Mouse (Mus musculus) spleen, postnatal 10 days (tissue): ENCODE results near the gene Angptl4.
"Not testable (repeated sequence)": the region's sequence is repeated elsewhere in the genome, so short reads cannot be mapped to it uniquely, and the experiment has no call there.

ENCODE experiments used
- DNase-seq, 2 experiments: peaks; one replicate each; pipeline ENCODE4 v3.0.0; 2021 to 2022; ENCODE audit warnings: low spot score in 2 of 2

Gene Angptl4

DNA sequence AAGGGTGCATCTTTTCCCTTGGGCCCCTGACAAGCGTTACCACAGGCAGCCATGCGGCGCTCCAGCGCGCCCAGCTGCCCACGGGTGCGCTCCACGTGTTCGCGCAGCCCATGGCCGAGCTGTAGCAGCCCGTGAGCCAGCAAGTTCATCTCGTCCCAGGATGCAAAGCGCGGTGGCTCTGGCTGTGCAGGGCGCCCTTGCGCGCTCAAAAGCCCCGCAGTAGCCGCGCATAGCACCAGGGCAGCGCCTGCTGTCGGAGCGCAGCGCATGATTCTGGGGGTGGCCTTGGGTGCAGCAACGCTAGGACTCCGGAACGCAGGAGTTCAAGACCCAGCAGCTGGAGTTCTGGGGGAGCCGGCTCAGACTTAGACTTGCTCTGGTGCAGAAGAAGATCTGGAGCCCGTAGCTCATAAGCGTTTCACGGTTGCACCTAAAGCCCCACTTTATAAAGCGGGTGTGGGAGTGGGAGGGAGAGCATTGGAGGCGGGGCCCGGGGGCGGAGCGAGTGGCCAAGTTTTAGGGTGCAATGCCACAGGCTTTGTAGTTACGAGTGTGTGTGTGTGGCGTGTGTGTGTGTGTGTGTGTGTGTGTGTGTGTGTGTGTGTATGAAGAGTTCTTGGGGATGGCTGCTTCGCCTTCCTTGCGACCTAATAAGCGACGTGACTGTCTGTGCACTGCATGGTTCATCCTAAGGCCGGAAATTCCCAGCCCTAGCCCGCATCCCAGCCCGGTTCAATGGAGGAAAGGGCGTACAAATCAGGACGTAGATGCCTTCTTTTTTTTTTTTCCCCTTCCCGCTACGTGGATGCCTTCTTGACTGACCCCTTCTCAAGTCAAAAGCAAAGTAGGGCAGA lies at the start of gene Angptl4:
TSS of gene Angptl4 (minus strand) at position 707 of the 854 bp plus-strand sequence.
- peak; percentile 56 to 79 for DNase-seq

DNA sequence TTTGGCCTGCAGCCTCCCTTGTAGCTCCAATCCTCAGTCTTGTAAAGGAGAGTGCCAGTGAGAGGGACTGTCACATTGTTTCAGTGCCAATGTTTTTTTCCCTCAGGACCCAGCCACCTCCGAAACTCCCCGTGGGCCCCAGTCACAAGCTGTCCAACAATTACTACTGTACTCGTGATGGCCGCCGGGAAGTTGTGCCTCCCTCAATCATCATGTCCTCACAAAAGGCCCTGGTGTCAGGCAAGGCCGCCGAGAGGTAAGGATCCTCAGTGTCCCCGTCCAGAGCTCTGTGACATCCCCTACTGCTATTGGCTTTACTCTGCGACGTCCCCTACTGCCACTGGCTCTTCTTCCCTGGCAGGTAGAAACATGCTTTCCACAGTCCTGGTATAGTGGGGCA lies 47.9 kb upstream of the Angptl4 start:
- no peak for DNase-seq

DNA sequence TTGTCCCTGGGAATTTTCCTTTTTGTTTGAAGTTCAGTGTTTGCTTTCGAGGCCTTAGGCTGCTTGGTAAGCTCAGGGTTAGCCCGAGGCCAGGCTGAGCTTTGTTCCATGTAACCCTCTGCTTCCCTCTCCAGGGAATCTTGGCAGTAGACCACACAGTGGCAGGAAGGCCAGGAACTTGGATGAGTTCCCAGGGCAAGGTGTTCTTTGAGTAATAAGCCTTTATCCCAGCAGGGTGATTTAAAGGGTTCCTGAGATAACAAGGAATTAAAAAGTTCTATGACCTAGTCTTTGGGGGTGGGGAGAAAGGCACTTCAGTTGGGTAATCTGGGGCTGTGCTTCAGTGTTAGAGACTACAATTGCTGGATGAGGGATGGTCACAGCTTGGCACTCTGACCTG lies 47.3 kb upstream of the Angptl4 start:
- no peak for DNase-seq

DNA sequence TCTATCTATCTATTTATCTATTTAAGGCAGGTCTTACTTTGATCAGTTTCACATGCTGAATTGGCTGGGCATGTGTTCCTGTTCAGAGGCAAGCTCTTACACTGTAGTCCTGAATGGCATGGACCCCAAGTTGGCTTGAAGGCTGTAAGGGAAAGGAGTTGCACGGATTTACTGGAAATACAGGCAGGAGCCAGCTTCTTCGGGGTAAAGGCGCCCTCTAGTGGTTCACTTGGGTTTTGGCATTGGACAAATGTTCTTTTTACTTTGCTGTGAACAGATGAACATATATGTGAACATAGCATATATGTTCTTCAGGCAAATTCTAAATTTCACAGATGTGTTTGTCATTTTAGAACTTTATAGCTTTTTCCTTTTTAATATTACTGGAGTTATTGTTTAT lies 45.2 kb upstream of the Angptl4 start:
- DNase-seq, result peak; percentile 52 to 76

- DNase-seq, result no peak
These were observed 43.8 kb upstream of the Angptl4 start for GRCm38 (mm10) chr17:33825462-33825861.

- not testable (repeated sequence) for DNase-seq
These were observed 43.3 kb upstream of the Angptl4 start for GRCm38 (mm10) chr17:33824997-33825330.

GRCm38 (mm10) chr17:33824084-33824996 lies 42.7 kb upstream of the Angptl4 start, which contains the start of the genes Rps28 and Ndufa7:
TSS of gene Rps28 (minus strand) at chr17:33824562.
TSS of gene Ndufa7 (plus strand) at chr17:33824572.
- peak; percentile 98 to 99 for DNase-seq

DNA sequence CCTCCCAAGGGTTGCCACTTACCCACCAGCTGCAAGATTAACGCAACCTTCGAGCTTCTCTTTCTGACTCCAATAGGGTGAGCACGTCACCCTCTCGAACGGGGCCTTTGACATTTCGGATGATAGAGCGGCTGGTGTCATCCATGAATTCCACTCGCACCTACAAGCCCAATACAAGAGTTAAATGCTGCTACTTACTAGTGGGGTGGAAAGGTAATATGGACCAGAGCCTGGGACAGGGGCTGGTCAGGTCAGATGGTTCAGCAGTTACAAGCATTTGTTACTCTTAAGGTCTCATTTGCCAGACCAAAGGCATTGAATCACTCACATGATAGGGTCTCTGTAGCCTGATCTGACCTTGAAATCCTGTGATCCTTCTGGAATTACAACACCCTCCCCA lies 41.5 kb upstream of the Angptl4 start:
- DNase-seq, result not testable (repeated sequence)

- no peak for DNase-seq
These were observed 40.9 kb upstream of the Angptl4 start for GRCm38 (mm10) chr17:33822436-33822959.

- DNase-seq, result no peak
These were observed 36.5 kb upstream of the Angptl4 start for GRCm38 (mm10) chr17:33817969-33818643.

DNA sequence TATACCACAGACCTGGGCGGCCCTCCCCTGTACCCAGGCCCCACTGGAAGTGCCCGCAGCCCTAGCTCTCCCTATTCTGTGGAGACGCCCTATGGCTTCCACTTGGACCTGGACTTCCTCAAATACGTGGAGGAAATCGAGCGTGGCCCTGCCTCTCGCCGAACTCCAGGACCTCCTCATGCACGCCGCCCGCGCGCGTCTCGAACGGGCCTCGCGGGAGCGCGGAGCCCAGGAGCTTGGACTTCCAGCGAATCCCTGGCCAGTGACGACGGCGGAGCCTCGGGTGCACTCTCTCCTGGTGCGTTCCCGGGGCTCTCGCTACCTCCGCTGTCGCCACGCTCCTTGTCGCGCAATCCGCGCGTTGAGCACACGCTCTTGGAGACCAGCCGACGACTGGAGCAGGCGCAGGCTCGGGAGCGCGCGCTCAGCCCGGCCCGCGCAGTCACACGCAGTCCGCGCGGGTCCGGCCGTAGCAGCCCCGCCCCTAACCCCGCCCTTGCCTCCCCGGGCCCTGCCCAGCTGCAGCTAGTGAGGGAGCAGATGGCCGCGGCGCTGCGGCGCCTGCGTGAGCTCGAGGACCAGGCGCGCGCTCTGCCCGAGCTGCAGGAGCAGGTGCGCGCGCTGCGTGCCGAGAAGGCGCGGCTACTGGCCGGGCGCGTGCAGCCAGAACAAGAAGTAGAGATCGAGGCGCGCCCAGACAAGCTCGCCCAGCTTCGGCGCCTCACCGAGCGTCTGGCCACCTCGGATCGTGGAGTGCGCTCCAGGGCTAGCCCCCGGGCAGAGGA lies 35.7 kb upstream of the Angptl4 start:
- DNase-seq, result peak; percentile 71 to 90

- no peak for DNase-seq
These were observed 35.0 kb upstream of the Angptl4 start for GRCm38 (mm10) chr17:33816612-33817011.

GRCm38 (mm10) chr17:33815399-33815798 lies 33.8 kb upstream of the Angptl4 start:
- DNase-seq, result no peak

DNA sequence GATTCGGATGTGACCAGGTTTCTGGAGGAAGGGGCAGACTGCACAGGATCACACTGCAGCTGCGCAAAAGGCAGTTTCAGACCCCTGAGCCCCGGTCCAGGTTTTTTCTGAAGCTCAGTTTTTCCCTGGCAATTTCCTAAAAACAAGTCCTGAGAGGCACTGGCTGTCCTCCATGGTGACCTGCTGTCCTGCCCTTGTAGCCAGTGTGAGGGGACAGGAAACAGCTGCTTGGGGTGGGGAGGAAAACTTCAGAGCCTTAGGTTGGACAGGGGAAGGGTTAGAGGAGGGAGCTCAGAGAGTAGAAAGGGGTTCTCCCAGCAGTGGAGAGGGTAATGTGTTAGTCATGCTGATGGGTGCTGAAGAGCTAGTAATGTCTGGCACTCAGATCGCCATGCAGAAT lies 31.4 kb upstream of the Angptl4 start:
- no peak for DNase-seq

DNA sequence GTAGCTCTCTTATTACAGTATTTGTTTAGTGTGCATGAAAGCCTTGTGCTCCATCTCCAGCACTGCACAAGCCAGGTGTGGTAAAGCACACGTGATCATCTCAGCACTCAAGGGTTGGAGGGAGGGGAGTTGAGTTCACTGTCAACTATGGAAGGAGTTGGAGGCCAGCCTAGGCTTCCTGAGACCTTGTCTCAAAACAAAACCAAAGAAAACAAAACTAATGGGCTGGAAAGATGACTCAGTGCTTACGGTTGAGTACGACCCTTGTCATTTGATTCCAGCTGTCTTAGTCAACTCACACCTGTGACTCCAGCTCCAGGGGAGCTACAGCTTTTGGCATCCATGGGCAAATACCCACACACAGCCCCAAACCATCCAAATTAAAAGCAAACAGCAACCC lies 30.8 kb upstream of the Angptl4 start:
- DNase-seq, result no peak

DNA sequence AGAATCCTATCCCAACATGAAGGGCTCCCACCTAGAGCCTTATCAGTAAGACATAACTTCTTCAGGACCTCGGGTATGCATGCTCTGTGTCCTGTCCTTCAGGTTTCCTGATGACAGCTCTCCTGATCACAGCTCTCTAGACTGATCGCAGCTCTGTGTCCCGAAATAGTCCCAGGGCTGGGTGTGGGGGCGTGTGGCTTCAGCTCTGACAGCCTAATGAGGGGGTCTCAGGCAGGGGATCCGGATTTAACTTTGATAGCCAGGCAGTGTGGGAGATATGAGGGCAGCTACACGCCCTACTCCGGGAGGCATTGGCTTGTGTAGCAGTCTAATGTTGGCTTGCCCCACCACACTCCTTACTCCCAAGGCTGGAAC lies 29.5 kb upstream of the Angptl4 start:
- no peak for DNase-seq

DNA sequence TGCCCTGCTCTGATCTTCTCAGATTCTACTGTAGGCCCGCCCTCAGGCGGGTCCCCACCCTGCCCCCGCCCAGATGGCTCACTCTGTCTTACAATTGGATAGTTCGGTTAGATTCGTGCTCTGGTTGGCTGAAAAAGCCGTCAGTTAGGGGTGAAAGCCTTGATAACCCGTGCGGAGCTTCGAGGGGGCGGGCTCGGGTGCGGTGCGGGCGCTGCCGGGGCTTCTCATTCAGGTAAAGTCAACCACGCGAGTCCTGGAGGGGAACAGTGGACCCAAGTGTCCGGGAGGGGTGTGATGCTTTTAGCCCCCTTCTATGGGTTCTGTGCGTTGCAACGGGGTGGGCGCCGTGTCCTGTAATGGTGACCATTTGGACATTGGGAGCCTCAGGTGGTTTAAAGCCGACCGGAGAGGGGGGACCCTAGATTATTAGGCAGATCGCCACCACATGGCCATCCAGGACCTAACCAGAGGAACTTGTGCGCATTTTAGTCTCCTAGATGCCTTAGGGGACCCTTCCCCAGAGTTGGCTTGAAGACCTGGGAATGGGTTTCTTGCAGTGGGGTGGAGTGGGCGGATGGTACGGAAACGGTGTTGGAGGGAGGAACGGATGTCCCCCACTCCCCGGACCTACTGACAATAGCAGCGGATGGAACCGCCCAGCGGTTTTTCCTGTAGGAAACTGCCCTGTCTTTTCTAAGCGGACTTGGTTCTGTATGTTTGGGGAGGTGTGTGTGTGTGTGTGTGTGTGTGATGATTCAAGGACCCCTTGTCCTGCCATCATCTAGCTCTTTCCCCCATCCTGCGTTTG lies 28.9 kb upstream of the Angptl4 start, which contains the start of gene Kank3:
TSS of gene Kank3 (plus strand) at position 186 of the 808 bp plus-strand sequence.
- peak; percentile 82 to 89 for DNase-seq

GRCm38 (mm10) chr17:33808192-33808591 lies 26.6 kb upstream of the Angptl4 start:
- no peak for DNase-seq

GRCm38 (mm10) chr17:33807181-33807888 lies 25.7 kb upstream of the Angptl4 start:
- no peak for DNase-seq
